Mouse (Mus musculus): ENCODE measurements around the gene Cpsf3.

The Cpsf3 gene

GRCm38 (mm10) chr12:21298856-21299255 is 13.7 kb downstream of the Cpsf3 start:
- DNase-seq = no peak

GRCm38 (mm10) chr12:21301324-21301723 is 16.1 kb downstream of the Cpsf3 start:
- DNase-seq = no peak

GRCm38 (mm10) chr12:21301932-21302331 is 16.7 kb downstream of the Cpsf3 start:
- no peak for DNase-seq

GRCm38 (mm10) chr12:21302361-21302783 is 17.2 kb downstream of the Cpsf3 start:
- DNase-seq = no peak

- no peak for DNase-seq
These were observed 20.6 kb downstream of the Cpsf3 start for GRCm38 (mm10) chr12:21305741-21306140.

GRCm38 (mm10) chr12:21306721-21307120 is 21.5 kb downstream of the Cpsf3 start:
- no peak for DNase-seq

GRCm38 (mm10) chr12:21312201-21312600 is 27.0 kb downstream of the Cpsf3 start:
- no peak for DNase-seq

- peak; percentile 90 for DNase-seq
These were observed 31.0 kb downstream of the Cpsf3 start, which contains the start of gene Iah1 for GRCm38 (mm10) chr12:21315923-21316868. Iah1 (plus strand) TSS chr12:21316389.

- DNase-seq = peak; percentile 40 to 44
These were observed 31.7 kb downstream of the Cpsf3 start for GRCm38 (mm10) chr12:21316869-21317265.

GRCm38 (mm10) chr12:21318143-21318895 is 33.1 kb downstream of the Cpsf3 start:
- peak; percentile 70 to 77 for DNase-seq

GRCm38 (mm10) chr12:21320317-21320716 is 35.1 kb downstream of the Cpsf3 start:
- DNase-seq = no peak

GRCm38 (mm10) chr12:21321170-21321569 is 36.0 kb downstream of the Cpsf3 start:
- DNase-seq = no peak

- DNase-seq = no peak
These were observed 37.1 kb downstream of the Cpsf3 start for GRCm38 (mm10) chr12:21322296-21322695.

GRCm38 (mm10) chr12:21322856-21323255 is 37.7 kb downstream of the Cpsf3 start:
- DNase-seq = no peak

GRCm38 (mm10) chr12:21324101-21324500 is 38.9 kb downstream of the Cpsf3 start:
- no peak for DNase-seq

- no peak for DNase-seq
These were observed 40.1 kb downstream of the Cpsf3 start for GRCm38 (mm10) chr12:21325266-21325665.

GRCm38 (mm10) chr12:21326325-21326724 is 41.1 kb downstream of the Cpsf3 start:
- DNase-seq = no peak

GRCm38 (mm10) chr12:21329661-21330400 is 44.6 kb downstream of the Cpsf3 start:
- DNase-seq = no peak

- no peak for DNase-seq
These were observed 45.9 kb downstream of the Cpsf3 start for GRCm38 (mm10) chr12:21330961-21331576.

- no peak for DNase-seq
These were observed 46.5 kb downstream of the Cpsf3 start for GRCm38 (mm10) chr12:21331711-21332110.

GRCm38 (mm10) chr12:21333021-21333420 is 47.8 kb downstream of the Cpsf3 start:
- no peak for DNase-seq

GRCm38 (mm10) chr12:21333766-21334165 is 48.6 kb downstream of the Cpsf3 start:
- no peak for DNase-seq

All from lung, postnatal 4 days (tissue).